Mouse (Mus musculus) layer of hippocampus, postnatal 36 days (tissue): Measurements from ENCODE around the gene Reg4. TPM values are rescaled to one million over a fixed set of nuclear protein-coding genes. Genes with fewer than 3 reads are reported as not detected.
A peak's percentile ranks its signal among the peaks of the same experiment; 100 is the strongest.

Source experiments
- DNase-seq, 2 experiments: peaks; one replicate each; pipeline ENCODE4 v3.0.0; 2022
- total RNA-seq, 2 experiments: library from RNA; stranded (reverse); gene quantifications; 2 replicates each; pipeline ENCODE4 v1.2.3; 2021

Gene Reg4
- total RNA-seq, 2 experiments from 2014 or later, result not detected

DNA sequence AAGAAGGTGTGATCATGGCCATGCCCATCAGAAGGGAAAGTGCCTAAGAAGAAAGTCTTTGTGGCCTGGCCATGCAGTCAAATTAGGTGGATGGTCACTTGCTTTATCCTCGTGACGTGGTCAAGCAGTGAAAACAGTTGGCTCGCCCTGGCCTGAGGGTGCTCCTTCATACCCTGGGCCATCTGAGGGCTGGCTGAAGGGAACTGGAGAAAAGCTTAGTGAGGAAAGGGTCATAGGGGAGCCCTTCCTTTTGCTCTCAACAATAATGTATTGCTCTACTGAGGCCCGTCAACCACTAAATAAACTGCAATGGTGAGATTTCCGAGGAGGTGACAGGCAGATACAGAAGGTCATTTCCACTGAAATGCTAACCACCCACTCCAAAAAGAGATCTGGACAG, 15.3 kb downstream of the Reg4 start:
- DNase-seq, result no peak

- DNase-seq, result no peak
These were observed 16.2 kb downstream of the Reg4 start for GRCm38 (mm10) chr3:98238150-98238549.

DNA sequence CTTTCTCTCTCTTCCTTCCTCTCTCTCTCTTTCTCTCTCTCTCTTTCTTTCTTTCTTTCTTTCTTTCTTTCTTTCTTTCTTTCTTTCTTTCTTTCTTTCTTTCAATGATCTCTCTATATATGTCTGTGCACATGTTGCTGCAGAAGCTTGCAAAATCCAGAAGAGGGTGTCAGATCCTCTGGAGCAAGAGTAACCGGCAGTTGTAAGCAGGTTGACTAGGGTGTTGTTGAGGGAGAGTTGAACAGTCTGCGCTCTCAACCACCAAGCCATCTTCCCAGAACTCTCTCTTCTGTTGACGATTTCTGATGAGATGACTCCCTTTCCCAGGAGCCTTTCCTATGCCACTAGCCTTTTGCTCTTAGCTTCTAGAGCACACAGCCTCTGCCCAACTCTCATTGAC, 20.1 kb downstream of the Reg4 start:
- no peak for DNase-seq

DNA sequence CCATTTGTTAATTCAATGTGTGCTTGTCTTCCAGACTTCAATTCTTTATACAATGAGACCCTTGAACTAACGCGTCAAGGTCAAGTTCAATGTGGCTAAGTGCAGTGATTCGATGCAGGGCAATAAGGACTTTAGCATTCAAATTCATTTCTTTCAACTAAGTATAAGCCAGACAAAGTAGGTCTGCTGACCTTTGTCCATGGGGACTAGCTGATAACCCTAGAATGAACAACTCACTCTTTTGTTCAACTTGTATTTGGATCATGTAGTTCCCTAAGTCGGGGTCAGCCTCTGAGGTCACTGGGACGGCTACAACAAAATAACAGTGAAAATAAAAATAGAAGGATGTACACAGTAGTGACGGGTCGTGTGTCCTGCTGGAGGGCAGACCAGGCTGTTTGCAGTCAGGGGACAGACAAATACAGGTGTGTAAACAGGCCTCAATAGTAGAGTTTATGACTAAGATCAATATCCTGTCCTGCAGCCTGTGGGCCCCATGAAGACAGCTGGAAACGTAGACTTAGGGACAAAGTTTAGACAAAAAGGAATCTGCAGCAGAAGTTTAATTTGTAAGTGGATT, 20.6 kb downstream of the Reg4 start:
- DNase-seq, result no peak

DNA sequence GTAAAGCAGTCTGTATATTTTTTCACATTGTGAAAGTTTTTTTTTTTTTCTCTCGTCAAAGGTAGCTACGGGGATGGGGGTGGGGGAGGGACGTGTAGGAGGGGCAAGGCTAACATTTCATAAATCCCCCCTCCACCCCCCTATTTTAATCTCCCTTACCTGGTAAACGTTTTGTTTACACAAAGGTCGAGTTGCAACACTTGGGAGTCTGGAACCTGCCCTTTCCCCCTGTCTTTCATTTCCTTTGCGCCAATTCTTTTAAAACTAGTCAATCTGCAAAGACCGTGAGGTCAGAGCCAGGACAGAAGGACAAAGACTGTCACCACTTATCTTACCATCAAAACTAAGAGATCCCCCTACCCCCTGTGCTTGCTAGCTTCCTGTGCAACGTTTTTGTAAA, 23.9 kb downstream of the Reg4 start:
- no peak for DNase-seq

DNA sequence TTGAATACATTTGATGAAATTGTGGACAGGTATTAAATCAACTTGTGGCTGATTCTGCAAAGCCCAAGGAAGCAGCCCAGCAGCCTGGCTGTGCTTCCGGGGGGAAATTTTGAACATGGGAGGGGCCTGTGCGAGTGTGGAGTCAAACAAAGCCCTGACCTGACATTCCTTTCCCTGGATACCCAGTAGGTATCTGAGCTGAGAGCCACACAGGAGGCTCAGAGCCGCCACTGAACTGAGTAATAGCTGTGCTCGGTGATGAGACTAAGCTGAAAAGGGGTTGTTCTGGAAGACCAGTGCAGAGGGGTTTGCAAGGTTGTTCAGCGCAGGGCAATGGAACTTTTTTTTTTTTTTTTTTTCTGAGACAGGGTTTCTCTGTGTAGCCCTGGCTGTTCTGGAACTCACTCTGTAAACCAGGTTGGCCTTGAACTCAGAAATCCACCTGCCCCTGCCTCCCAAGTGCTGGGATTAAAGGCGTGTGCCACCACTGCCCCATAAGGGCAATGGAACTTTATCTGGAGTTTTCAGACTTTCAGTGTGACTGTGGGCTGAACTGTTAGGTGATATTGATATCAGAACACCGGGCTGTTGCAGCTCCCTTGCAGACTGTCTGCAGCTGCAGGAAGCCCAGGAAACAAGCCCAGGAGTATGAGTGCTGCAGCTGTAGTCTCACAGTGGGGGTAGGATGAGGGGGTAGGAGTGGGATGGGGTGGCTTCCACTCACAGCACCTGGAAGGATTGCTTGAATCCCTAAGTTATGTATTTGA, 25.2 kb downstream of the Reg4 start:
- DNase-seq, result no peak

DNA sequence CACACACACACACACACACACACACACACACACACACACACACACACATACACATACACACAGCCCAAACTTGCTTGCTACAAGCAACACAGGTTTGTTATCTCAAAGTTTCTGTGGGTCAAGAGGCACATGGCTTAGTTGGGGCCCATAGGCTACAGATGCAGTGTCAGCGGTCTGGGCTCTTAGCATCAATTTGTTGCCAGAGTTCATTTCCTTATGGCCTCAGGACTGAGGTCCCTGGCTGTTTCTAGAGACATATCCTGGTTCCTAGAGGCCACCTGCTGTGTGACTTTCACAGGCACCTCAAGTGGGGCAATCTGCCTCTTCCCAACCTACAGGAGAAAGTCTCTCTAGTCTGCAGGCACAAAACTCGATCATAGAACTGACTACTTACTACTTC, 27.4 kb downstream of the Reg4 start:
- DNase-seq, result no peak

DNA sequence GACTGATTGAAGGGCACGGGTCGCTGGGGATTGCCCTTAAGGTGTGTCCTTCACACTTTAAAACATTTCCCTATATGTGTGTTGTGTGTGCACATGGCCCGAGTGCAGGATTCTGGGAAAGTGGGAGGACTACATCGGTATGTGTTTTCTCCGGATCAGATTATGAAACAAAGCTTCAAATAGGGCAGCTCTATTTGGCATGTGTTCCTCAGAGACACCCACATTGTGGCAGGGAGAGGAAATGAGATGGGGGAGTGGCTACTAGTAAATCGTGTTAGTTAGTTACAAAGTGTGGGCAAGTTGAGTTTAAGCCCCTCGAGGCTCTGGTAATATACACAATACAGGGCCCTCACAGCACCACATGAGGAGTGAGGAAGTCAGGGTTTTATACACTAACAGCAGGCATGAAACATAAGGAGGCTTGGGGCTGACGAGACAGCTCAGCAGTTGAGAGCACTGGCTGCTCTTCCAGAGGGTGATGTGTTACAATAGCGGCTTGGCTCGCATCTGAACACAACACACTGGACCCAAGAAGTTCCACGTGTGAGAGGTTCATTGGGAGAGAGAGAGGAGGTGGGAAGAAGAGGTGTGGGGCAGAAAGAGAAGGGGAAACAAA, 28.0 kb downstream of the Reg4 start:
- peak; percentile 18 to 29 for DNase-seq

DNA sequence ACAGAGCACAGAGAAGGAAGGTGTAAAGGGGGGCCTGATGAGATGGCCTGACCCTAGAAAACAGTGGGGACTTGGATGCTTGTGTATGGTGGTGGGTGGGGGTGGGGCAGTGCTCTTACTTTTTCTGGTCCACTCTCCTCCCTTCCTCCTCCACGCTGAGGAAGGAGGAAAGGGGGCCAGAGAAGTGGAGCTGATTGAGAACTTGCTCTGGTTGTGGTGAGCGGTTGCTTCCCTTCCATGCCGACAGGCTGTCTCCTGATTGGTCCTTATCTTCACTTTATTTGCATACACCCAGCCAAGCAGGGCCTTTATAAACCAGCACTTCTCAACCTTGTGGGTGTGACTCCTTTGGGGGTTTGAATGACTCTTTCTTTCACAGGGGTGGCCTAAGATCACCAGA, 32.1 kb downstream of the Reg4 start:
- no peak for DNase-seq

GRCm38 (mm10) chr3:98254656-98255583, 33.0 kb downstream of the Reg4 start:
- peak in 1 of 2 experiments; percentile 18 for DNase-seq

DNA sequence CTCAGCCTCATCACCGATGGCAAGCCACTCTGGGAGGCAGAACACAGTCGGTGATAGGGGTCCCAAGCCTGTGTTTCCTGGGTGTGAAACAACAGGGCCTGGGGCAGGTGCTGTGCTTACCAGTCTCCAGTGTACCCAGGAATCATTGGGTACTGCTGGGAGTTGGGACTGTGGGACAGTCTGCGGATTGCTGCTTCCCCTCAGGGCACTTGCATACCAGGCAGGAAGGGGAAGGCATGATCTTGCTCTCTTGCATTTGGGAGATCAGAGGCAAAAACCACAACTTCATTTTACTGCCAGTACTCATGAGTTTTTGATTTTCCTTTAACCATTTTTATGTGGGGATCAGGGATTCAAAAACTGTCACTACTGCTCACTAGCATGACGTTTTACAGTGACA, 36.8 kb downstream of the Reg4 start:
- DNase-seq, result no peak

GRCm38 (mm10) chr3:98259271-98259751, 37.4 kb downstream of the Reg4 start:
- DNase-seq, result peak; percentile 48 to 62

GRCm38 (mm10) chr3:98260534-98260933, 38.6 kb downstream of the Reg4 start:
- no peak for DNase-seq

- no peak for DNase-seq
These were observed 39.5 kb downstream of the Reg4 start for GRCm38 (mm10) chr3:98261415-98261814.

DNA sequence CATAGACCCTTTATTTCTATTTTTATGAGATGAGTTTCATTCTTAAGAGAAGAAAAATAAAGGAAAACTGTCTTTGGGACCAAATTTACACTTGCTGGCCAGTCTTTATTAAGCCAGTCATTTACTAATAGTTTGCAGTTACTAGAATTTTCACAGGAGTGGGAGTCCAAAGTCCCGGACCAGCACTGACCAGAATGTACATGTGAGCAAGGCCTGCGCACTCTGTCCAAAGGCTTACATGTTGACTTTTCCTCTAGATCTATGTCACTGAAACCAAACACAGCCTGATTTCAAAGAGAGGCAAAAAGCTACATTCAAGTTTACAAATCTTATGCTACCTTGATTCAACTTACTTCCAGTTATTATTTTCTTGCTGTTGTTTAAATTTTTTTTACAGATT, 40.2 kb downstream of the Reg4 start:
- DNase-seq, result no peak

DNA sequence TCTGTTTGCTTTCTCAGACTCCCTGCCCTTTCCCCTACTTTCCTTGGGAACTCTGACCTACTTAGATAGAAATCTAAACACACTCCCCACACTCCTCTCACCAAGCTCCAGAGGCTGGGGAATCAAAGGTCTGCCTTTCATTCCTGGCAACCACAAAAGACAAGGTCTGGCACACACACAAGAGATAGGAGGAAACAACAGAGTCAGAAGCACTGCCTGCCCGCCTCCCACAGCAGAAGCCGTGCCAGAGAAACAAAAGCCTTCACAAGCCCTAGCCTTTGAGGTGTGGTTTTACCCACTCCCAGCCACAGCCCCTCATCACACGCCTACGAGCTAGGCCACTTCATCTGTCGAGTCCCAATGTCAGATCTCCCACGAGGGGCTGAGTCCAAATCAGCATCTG, 45.3 kb downstream of the Reg4 start:
- DNase-seq, result no peak

- no peak for DNase-seq
These were observed 51.9 kb downstream of the Reg4 start for GRCm38 (mm10) chr3:98273623-98274398.

- no peak for DNase-seq
These were observed 57.7 kb downstream of the Reg4 start for GRCm38 (mm10) chr3:98279682-98280081.

DNA sequence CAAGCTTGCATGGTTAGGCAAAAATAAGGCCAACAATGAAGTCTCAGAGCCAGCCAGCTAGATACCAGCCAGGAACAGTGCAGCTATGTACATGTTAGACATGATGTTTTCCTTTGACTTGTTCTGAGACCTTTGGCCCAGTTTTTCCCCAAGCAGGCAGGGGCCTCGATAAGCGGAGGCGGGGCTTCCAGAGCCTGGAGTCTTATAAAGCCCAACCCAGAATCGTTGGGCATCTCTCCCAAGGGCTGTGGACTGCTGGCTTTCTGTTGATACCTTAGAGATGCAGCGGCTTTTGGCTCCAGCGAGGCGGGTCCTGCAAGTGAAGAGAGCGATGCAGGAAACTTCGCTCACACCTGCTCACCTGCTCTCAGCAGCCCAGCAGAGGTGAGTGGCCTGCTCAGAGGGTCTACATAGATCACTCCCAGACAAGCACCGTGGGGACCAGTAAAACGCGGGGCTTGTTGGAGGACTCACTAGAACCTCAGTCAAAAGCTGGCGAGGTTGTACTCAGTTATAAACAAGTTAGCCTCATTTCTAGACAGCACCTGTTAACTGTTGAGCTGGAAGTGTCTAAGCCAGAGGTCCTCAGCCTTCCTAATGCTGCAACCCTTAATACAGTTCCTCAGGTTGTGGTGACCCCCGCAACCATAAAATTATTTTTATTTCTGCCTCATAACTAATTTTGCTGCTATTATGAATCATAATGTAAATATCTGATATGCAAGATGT, 58.4 kb downstream of the Reg4 start, which contains the start of gene Hmgcs2:
TSS of gene Hmgcs2 (plus strand) at position 232 of the 729 bp plus-strand sequence.
- no peak for DNase-seq

DNA sequence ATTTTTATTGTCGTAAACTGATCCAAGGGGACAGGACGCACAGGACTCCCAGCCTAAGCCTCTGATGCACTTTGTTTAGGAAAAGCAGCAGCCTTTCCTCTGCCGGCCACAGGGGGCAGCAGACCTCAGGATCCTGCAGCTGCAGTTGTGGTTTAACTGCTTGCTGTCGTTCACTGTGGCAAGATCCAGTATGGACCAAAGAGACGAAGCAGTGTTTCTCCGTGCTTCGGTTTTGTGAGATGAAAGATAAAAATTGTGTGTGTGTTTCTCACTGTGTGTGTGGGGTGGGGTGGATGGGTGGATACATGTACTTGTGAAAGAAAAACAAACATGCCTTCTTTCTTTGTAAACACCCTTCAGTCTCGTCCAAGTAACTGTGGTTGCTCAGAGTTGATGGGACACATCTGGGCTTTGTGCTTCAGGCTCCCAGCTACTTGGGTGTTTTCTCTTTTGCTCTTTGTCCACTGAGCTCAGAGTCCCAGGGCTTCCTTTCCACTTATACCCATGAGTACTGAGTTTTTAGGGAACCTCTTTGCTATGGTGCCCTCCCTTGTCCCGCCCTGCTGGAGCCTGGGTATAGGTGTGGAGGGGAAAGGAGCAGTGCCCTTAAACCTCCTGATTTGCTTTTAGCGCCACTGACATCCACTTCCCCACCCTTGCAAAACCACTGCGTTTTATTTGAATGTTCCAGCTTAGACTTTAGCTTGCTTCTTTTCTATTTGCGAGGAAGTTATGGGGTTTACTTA, 59.1 kb downstream of the Reg4 start:
- DNase-seq, result peak; percentile 36 to 42
